Mouse (Mus musculus) stomach, postnatal 0 days (tissue): Measurements from ENCODE around the gene Selenot. TPM values are rescaled to one million over a fixed set of nuclear protein-coding genes. Genes with fewer than 3 reads are reported as not detected.

Source experiments
- ATAC-seq: fragments of 200-750 bp; cut with Nextera tagmentation; 2 replicates; pipeline ENCODE4 v1.8.0; 2017; ENCODE audit not compliant: low FRiP score, low TSS enrichment
- DNase-seq: peaks from one replicate; pipeline ENCODE4 v3.0.0-alpha.2; 2016; ENCODE audit warnings: low spot score
- H3K27ac ChIP-seq: fragments of 300-500 bp; sonication (generic); replicated peaks from 2 replicates; pipeline ENCODE4 v1.5.1; 2014; ENCODE audit warnings: mild to moderate bottlenecking, control low read depth
- H3K27me3 ChIP-seq: fragments of 300-500 bp; sonication (generic); 2 replicates; pipeline ENCODE4 v1.6.1; 2014; ENCODE audit warnings: low read length; ENCODE audit not compliant: control insufficient read depth, insufficient read depth
- H3K36me3 ChIP-seq: fragments of 300-500 bp; sonication (generic); 2 replicates; pipeline ENCODE4 v1.6.1; 2014; ENCODE audit warnings: low read length, mixed read lengths; ENCODE audit not compliant: control insufficient read depth, insufficient read depth
- H3K4me1 ChIP-seq: fragments of 300-500 bp; sonication (generic); replicated peaks from 2 replicates; pipeline ENCODE4 v1.6.1; 2014; ENCODE audit warnings: antibody characterized with exemption; ENCODE audit not compliant: control insufficient read depth, insufficient read depth
- H3K4me2 ChIP-seq: fragments of 300-500 bp; sonication (generic); replicated peaks from 2 replicates; pipeline ENCODE4 v1.6.1; 2014; ENCODE audit warnings: low read depth, mild to moderate bottlenecking, control low read depth, moderate library complexity
- H3K4me3 ChIP-seq: fragments of 300-500 bp; sonication (generic); 2 replicates; pipeline ENCODE4 v1.5.1; 2014; ENCODE audit warnings: low read depth, low read length, control low read depth
- H3K9ac ChIP-seq: fragments of 300-500 bp; sonication (generic); 2 replicates; pipeline ENCODE4 v1.6.1; 2014; ENCODE audit warnings: mild to moderate bottlenecking, low read length, control low read depth, mixed read lengths
- H3K9me3 ChIP-seq: fragments of 300-500 bp; sonication (generic); 2 replicates; pipeline ENCODE4 v1.6.1; 2016; ENCODE audit warnings: low read length; ENCODE audit not compliant: control insufficient read depth
- CTCF ChIP-seq: IDR thresholded peaks from 2 replicates; pipeline ENCODE4 v1.5.1; 2016; ENCODE audit warnings: antibody characterized with exemption, low read depth, mild to moderate bottlenecking, moderate library complexity
- EP300 ChIP-seq: optimal IDR thresholded peaks from 2 replicates; pipeline ENCODE3; 2016; ENCODE audit warnings: antibody characterized with exemption
- WGBS: fragments of 180-500 bp; shearing (Covaris S2); extraction: QIAGEN DNeasy Blood & Tissue Kit; methylation state at CpG from one replicate; pipeline ENCODE4 v1.1.7; 2014; 5-methylcytosine and 5-hydroxymethylcytosine counted together
- polyA plus RNA-seq: library from polyadenylated mRNA; unstranded; fragments of >200 nt; fragmentation: Nextera tagmentation; extraction: Ambion mirVana; gene quantifications from 2 replicates; pipeline ENCODE4 v1.2.1, GENCODE M21; 2015

The Selenot gene
- polyA plus RNA-seq, 1 experiment from 2014 or later, result 13.5 TPM

GRCm38 (mm10) chr3:58561437-58561836 is 15.0 kb upstream of the Selenot start:
- ATAC-seq, result no peak
- no peak overlapping the region for H3K27ac ChIP-seq
- no peak for DNase-seq
- no peak overlapping the region for H3K9ac ChIP-seq
- WGBS, result 40% methylated on average over 2 of the region's 2 CpGs
- TF ChIP-seq CTCF (no peak), EP300 (no peak)
- no peaks in the 10 kb centered on the region for H3K9me3 ChIP-seq
- no peak overlapping the region for H3K4me3 ChIP-seq
- H3K36me3 ChIP-seq, result no peaks in the 10 kb centered on the region
- no peak overlapping the region for H3K4me2 ChIP-seq
- H3K27me3 ChIP-seq, result no peaks in the 10 kb centered on the region
- no peaks in the 10 kb centered on the region for H3K4me1 ChIP-seq

- no peaks in the 10 kb centered on the region for H3K36me3 ChIP-seq
- no peak overlapping the region for H3K4me2 ChIP-seq
- H3K9me3 ChIP-seq, result no peaks in the 10 kb centered on the region
- 79% methylated on average over 3 of the region's 3 CpGs for WGBS
- DNase-seq, result no peak
- H3K9ac ChIP-seq, result no peak overlapping the region
- TF ChIP-seq CTCF, result no peak
- TF ChIP-seq EP300, result no peak
- no peak overlapping the region for H3K4me3 ChIP-seq
- H3K27me3 ChIP-seq, result no peaks in the 10 kb centered on the region
- H3K4me1 ChIP-seq, result no peaks in the 10 kb centered on the region
- H3K27ac ChIP-seq, result no peak overlapping the region
- ATAC-seq, result no peak
Observed at GRCm38 (mm10) chr3:58570821-58571220, 5.6 kb upstream of the Selenot start.

DNA sequence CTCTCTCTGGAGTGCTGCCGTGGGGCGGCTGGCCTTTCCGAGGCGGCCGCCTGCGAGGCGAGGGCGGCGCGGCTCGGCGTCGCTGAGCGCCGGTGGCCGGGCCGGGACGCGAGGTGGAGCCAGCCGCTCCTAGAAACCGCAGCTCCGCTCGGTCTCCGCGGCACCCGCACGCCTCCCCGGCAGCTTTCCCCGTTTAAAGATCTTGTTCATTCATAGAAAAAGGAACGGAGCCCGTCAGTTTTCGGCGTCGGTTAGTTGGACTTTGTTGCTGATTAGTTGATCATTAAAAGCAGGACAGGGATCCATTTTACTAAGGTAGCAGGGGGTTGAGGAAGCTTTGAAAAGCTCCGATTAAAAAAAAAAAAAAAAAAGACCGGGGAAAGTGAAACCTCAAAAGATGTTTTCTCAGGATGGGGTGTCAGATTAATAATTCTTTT is 649 bp downstream of the Selenot start:
- TF ChIP-seq EP300, result no peak
- WGBS, result 0% methylated on average over 27 of the region's 36 CpGs
- peak; percentile 60 for DNase-seq

DNA sequence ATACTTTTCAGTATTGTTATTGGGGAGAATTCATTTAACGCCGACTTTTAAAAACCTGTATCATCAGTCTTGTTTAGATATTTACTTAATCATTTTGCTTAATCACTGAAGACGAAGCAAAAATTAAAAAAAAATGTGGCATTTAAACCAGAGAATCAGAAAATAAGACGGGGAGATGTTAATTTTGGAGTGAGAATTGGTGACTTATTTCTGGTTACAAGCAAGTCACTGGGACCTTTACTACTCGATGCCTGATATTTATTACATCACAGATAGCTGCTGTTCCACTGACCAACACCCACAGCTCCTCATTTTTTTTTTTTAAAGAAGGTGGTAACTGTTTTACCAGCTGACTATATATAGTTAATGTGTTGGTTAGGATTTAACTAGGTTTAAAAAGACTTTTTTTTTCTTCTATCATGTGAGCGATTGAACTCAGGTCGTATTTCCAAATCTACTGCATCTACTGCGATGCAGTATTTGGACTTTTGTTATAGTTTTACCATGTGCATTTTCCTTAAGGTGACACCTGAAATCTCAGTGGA is 1.1 kb downstream of the Selenot start:
- H3K9ac ChIP-seq, result peak overlapping the region; percentile 99
- no peak for ATAC-seq
- peak overlapping the region; percentile 29 for H3K4me2 ChIP-seq
- H3K4me3 ChIP-seq, result peak overlapping the region; percentile 98
- no peaks in the 10 kb centered on the region for H3K27me3 ChIP-seq
- WGBS, result 6% methylated on average over 8 of the region's 8 CpGs
- no peak for TF ChIP-seq EP300
- TF ChIP-seq CTCF, result no peak
- peaks cover 5% of the 10 kb centered on the region; the same call in 1 of the 2 replicates for H3K36me3 ChIP-seq
- no peak overlapping the region; the same call in 1 of the 2 replicates for H3K27ac ChIP-seq
- H3K9me3 ChIP-seq, result no peaks in the 10 kb centered on the region
- no peaks in the 10 kb centered on the region for H3K4me1 ChIP-seq
- no peak for DNase-seq

More for the DNA sequence above, 649 bp downstream of the Selenot start:
- peak overlapping the region; percentile 29 for H3K4me2 ChIP-seq
- H3K27ac ChIP-seq, result peak overlapping the region; percentile 100
- peak; percentile 86 for ATAC-seq
- H3K4me1 ChIP-seq, result no peaks in the 10 kb centered on the region
- H3K9ac ChIP-seq, result peak overlapping the region; percentile 99
- no peaks in the 10 kb centered on the region for H3K27me3 ChIP-seq
- H3K9me3 ChIP-seq, result no peaks in the 10 kb centered on the region
- H3K4me3 ChIP-seq, result peak overlapping the region; percentile 98
- peaks cover 5% of the 10 kb centered on the region; the same call in 1 of the 2 replicates for H3K36me3 ChIP-seq

DNA sequence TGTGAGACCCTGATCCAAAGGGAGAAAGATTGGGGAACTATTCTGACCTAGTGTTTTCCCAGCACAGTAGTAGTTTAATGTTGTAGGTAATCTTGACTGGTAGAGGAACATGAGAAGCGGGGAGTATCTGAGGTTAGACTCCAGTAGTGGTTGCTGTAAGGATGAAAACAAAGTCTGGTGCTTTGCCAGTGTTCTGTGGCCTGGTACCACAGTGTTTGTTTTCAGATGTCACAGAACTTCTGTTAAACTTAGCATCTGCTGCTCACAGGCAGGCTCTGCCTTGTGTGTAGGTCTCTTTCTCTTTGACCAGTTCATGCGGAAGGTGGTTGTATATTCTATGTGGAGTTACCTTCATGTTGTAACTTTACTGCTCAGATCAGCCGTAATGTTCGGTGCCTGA is 5.1 kb downstream of the Selenot start:
- no peak overlapping the region for H3K4me2 ChIP-seq
- no peak overlapping the region for H3K9ac ChIP-seq
- no peak overlapping the region for H3K4me3 ChIP-seq
- WGBS, result 72% methylated on average over 4 of the region's 4 CpGs
- DNase-seq, result no peak
- no peaks in the 10 kb centered on the region for H3K9me3 ChIP-seq
- H3K27me3 ChIP-seq, result no peaks in the 10 kb centered on the region
- no peak for TF ChIP-seq CTCF
- no peak for TF ChIP-seq EP300
- no peaks in the 10 kb centered on the region for H3K4me1 ChIP-seq
- H3K27ac ChIP-seq, result no peak overlapping the region
- peaks cover 5% of the 10 kb centered on the region; the same call in 1 of the 2 replicates for H3K36me3 ChIP-seq
- no peak for ATAC-seq

DNA sequence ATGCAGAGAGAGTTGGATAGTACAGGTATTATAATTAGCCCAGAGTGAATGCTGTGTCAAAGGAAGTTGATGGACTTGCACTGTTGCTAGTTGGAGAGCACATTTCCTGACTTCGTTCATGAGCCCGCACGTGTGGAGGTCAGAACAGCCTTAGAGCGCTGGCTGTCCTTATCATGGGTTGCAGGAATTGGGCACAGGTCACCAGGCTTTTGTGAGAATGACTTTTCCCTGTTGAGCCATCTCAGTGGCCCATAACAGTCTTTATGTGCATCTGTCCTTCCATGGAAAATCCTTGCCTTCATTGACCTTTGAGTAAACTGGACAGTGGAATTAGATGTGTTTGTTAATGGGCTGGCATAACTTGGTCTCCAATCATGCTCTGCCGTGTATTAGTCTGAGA is 5.9 kb downstream of the Selenot start:
- TF ChIP-seq EP300, result no peak
- TF ChIP-seq CTCF, result no peak
- DNase-seq (no peak), ATAC-seq (no peak)
- WGBS, result 70% methylated on average over 5 of the region's 5 CpGs
- Histone ChIP-seq H3K4me3 (no peak overlapping the region), H3K9ac (no peak overlapping the region), H3K4me2 (no peak overlapping the region), H3K9me3 (no peaks in the 10 kb centered on the region), H3K27ac (no peak overlapping the region), H3K4me1 (no peaks in the 10 kb centered on the region), H3K36me3 (peaks cover 5% of the 10 kb centered on the region; the same call in 1 of the 2 replicates), H3K27me3 (no peaks in the 10 kb centered on the region)
